Mouse (Mus musculus) granulocyte monocyte progenitor cell, adult 5-6 weeks (primary cell): ENCODE measurements around the gene Crim1. TPM values are rescaled to one million over a fixed set of nuclear protein-coding genes. Genes with fewer than 3 reads are reported as not detected.

Source experiments
- ATAC-seq: replicated peaks from 2 replicates; pipeline ENCODE4 v1.8.0; 2016; ENCODE audit warnings: mild to moderate bottlenecking, moderate TSS enrichment, inconsistent platforms; ENCODE audit not compliant: poor library complexity, severe bottlenecking
- total RNA-seq, 2 experiments: library from RNA; stranded (forward) in 1 of 2; stranded (reverse) in 1 of 2; fragments of 200-712, 200-1000 nt in 1 of 2; fragments of >200 nt in 1 of 2; fragmentation: Nextera tagmentation in 1 of 2; gene quantifications; 2 replicates each; pipeline ENCODE4 v1.2.3; 2014 to 2017

Gene Crim1
- total RNA-seq, 2 experiments from 2014 or later, result 0.67 to 1.7 TPM

GRCm38 (mm10) chr17:78321216-78321835, 121.3 kb downstream of the Crim1 start:
- ATAC-seq, result no peak

GRCm38 (mm10) chr17:78322369-78323335, 122.6 kb downstream of the Crim1 start:
- ATAC-seq, result no peak

GRCm38 (mm10) chr17:78325761-78326332, 125.8 kb downstream of the Crim1 start:
- ATAC-seq, result no peak

- ATAC-seq, result peak; percentile 25; the same call in 1 of the 2 replicates
Measured at GRCm38 (mm10) chr17:78326381-78326780, 126.3 kb downstream of the Crim1 start.

- ATAC-seq, result no peak
Measured at GRCm38 (mm10) chr17:78327187-78327586, 127.1 kb downstream of the Crim1 start.

- no peak for ATAC-seq
Measured at GRCm38 (mm10) chr17:78328287-78328686, 128.2 kb downstream of the Crim1 start.

- ATAC-seq, result no peak
Measured at GRCm38 (mm10) chr17:78331438-78331837, 131.4 kb downstream of the Crim1 start.

- no peak for ATAC-seq
Measured at GRCm38 (mm10) chr17:78333275-78333674, 133.2 kb downstream of the Crim1 start.

- ATAC-seq, result no peak
Measured at GRCm38 (mm10) chr17:78335250-78335649, 135.2 kb downstream of the Crim1 start.

GRCm38 (mm10) chr17:78343688-78344087, 143.6 kb downstream of the Crim1 start:
- no peak for ATAC-seq

GRCm38 (mm10) chr17:78347111-78347801, 147.2 kb downstream of the Crim1 start:
- no peak for ATAC-seq

GRCm38 (mm10) chr17:78351676-78352499, 151.8 kb downstream of the Crim1 start:
- ATAC-seq, result peak; percentile 21; the same call in 1 of the 2 replicates

GRCm38 (mm10) chr17:78352500-78352855, 152.4 kb downstream of the Crim1 start:
- no peak for ATAC-seq

GRCm38 (mm10) chr17:78354411-78354810, 154.4 kb downstream of the Crim1 start:
- ATAC-seq, result no peak

- no peak for ATAC-seq
Measured at GRCm38 (mm10) chr17:78354871-78355270, 154.8 kb downstream of the Crim1 start.

- ATAC-seq, result no peak
Measured at GRCm38 (mm10) chr17:78355611-78356010, 155.6 kb downstream of the Crim1 start.

GRCm38 (mm10) chr17:78357753-78358152, 157.7 kb downstream of the Crim1 start:
- ATAC-seq, result no peak

GRCm38 (mm10) chr17:78358251-78358726, 158.2 kb downstream of the Crim1 start:
- no peak for ATAC-seq

- ATAC-seq, result peak; percentile 90
Measured at GRCm38 (mm10) chr17:78361939-78362728, 162.1 kb downstream of the Crim1 start.
